Mouse (Mus musculus) Patski (cell line): Measurements from ENCODE around the gene Olfr1404. TPM values are rescaled to one million over a fixed set of nuclear protein-coding genes. Genes with fewer than 3 reads are reported as not detected.
"Not testable (repeated sequence)": the region's sequence is repeated elsewhere in the genome, so short reads cannot be mapped to it uniquely, and the experiment has no call there.

ENCODE experiments used
- ATAC-seq: fragments of 100-300 bp; one replicate; pipeline ENCODE4 v1.8.0; 2021
- CTCF ChIA-PET: fragments of 350-600 bp; sonication (Branson Sonifier 250); formaldehyde crosslinking; loops from one replicate; lab custom pipeline; 2022; ENCODE audit warnings: inconsistent platforms; lab: Charles Lee
- POLR2A ChIA-PET: fragments of 350-600 bp; sonication (Branson Sonifier 250); formaldehyde crosslinking; loops from one replicate; lab custom pipeline; 2022; ENCODE audit warnings: antibody characterized with exemption, inconsistent platforms; lab: Charles Lee
- DNase-seq: peaks from one replicate; pipeline ENCODE4 v3.0.0-alpha.2; 2011; ENCODE audit warnings: low read depth, low spot score
- H3K27me3 ChIP-seq: fragments of 371-371 bp; one replicate; pipeline ENCODE4 v1.5.1; 2021
- CTCF ChIP-seq: fragments of 100-300 bp; IDR thresholded peaks from one replicate; pipeline ENCODE4 v1.5.1; 2021
- in situ Hi-C: fragments of 300-500 bp; cut with MboI; formaldehyde crosslinking; loops from 3 replicates; pipeline ENCODE4 v1.11.1; 2018; ENCODE audit warnings: low pct_unique_long_range_greater_than_20kb, mixed read lengths
- polyA plus RNA-seq: library from polyadenylated mRNA; unstranded; gene quantifications from one replicate; pipeline ENCODE4 v1.2.3, GENCODE M21; 2021

Gene Olfr1404
- polyA plus RNA-seq, result not detected

- POLR2A ChIA-PET, result no interaction called here
These were observed at the start of gene Olfr1404 for GRCm38 (mm10) chr1:173212092-173212491. TSS of gene Olfr1404 (plus strand) at chr1:173212392.

GRCm38 (mm10) chr1:173174154-173174842 lies 37.9 kb upstream of the Olfr1404 start:
- in situ Hi-C loops, result no loop called here
- TF ChIP-seq CTCF, result no peak
- no peaks in the 10 kb centered on the region for H3K27me3 ChIP-seq
- ChIA-PET CTCF (no interaction called here), POLR2A (no interaction called here)
- no peak for DNase-seq
- no peak for ATAC-seq

More at GRCm38 (mm10) chr1:173212092-173212491, at the start of gene Olfr1404:
- DNase-seq (no peak), ATAC-seq (no peak)
- TF ChIP-seq CTCF, result no peak
- no peaks in the 10 kb centered on the region for H3K27me3 ChIP-seq
- CTCF ChIA-PET, result no interaction called here
- in situ Hi-C loops, result no loop called here

- in situ Hi-C loops, result no loop called here
- no peak for TF ChIP-seq CTCF
- ATAC-seq (no peak), DNase-seq (no peak)
- POLR2A ChIA-PET, result no interaction called here
- CTCF ChIA-PET, result no interaction called here
- no peaks in the 10 kb centered on the region for H3K27me3 ChIP-seq
These were observed 21.7 kb upstream of the Olfr1404 start, which contains the start of gene Olfr1406 for GRCm38 (mm10) chr1:173190540-173190939. TSS of gene Olfr1406 (minus strand) at chr1:173190640.

- TF ChIP-seq CTCF, result no peak
- in situ Hi-C loops, result no loop called here
- POLR2A ChIA-PET, result no interaction called here
- H3K27me3 ChIP-seq, result no peaks in the 10 kb centered on the region
- CTCF ChIA-PET, result no interaction called here
- ATAC-seq (no peak), DNase-seq (no peak)
These were observed 20.1 kb upstream of the Olfr1404 start for GRCm38 (mm10) chr1:173192059-173192458.

GRCm38 (mm10) chr1:173196359-173196758 lies 15.8 kb upstream of the Olfr1404 start:
- in situ Hi-C loops, result no loop called here
- CTCF ChIA-PET, result no interaction called here

GRCm38 (mm10) chr1:173197508-173197907 lies 14.7 kb upstream of the Olfr1404 start, which contains the start of gene Olfr218:
TSS of gene Olfr218 (plus strand) at chr1:173197808.
- ChIA-PET POLR2A (no interaction called here), CTCF (no interaction called here)
- no peak for ATAC-seq
- DNase-seq, result no peak
- in situ Hi-C loops, result no loop called here
- TF ChIP-seq CTCF, result no peak
- no peaks in the 10 kb centered on the region for H3K27me3 ChIP-seq

More at GRCm38 (mm10) chr1:173196359-173196758, 15.8 kb upstream of the Olfr1404 start:
- no peak for ATAC-seq
- no peaks in the 10 kb centered on the region for H3K27me3 ChIP-seq
- DNase-seq, result no peak
- POLR2A ChIA-PET, result no interaction called here
- no peak for TF ChIP-seq CTCF

GRCm38 (mm10) chr1:173216481-173216880 lies 4.3 kb downstream of the Olfr1404 start:
- DNase-seq (no peak), ATAC-seq (no peak)
- TF ChIP-seq CTCF, result no peak
- ChIA-PET POLR2A (no interaction called here), CTCF (no interaction called here)
- in situ Hi-C loops, result no loop called here
- no peaks in the 10 kb centered on the region for H3K27me3 ChIP-seq

GRCm38 (mm10) chr1:173227081-173227480 lies 14.9 kb downstream of the Olfr1404 start, which contains the start of gene Fcer1a:
TSS of gene Fcer1a (minus strand) at chr1:173227214.
- ChIA-PET POLR2A (no interaction called here), CTCF (no interaction called here)
- in situ Hi-C loops, result no loop called here
- DNase-seq, result no peak
- no peaks in the 10 kb centered on the region for H3K27me3 ChIP-seq
- TF ChIP-seq CTCF, result no peak
- ATAC-seq, result no peak

GRCm38 (mm10) chr1:173237004-173237403 lies 24.8 kb downstream of the Olfr1404 start:
- ATAC-seq, H3K27me3 ChIP-seq, CTCF ChIA-PET, DNase-seq, POLR2A ChIA-PET: not testable (repeated sequence)
- in situ Hi-C loops, result loop anchor here (10.0 kb wide), 1 partner anchor 1118 kb away; no protein-coding TSS in a partner anchor

- POLR2A ChIA-PET, result interaction anchor here (0.6 kb wide), 1 partner anchor 614 kb away, joined by 3 read pairs; no protein-coding TSS in a partner anchor
- ATAC-seq, result no peak
- no peaks in the 10 kb centered on the region for H3K27me3 ChIP-seq
- CTCF ChIA-PET, result no interaction called here
- TF ChIP-seq CTCF, result no peak
- in situ Hi-C loops, result no loop called here
- no peak for DNase-seq
These were observed 37.7 kb downstream of the Olfr1404 start for GRCm38 (mm10) chr1:173249888-173250287.

- ChIA-PET POLR2A (no interaction called here), CTCF (no interaction called here)
- TF ChIP-seq CTCF, result no peak
- DNase-seq (no peak), ATAC-seq (no peak)
- in situ Hi-C loops, result no loop called here
- H3K27me3 ChIP-seq, result no peaks in the 10 kb centered on the region
These were observed 53.5 kb downstream of the Olfr1404 start, which contains the start of gene Olfr418 for GRCm38 (mm10) chr1:173265701-173266100. TSS of gene Olfr418 (plus strand) at chr1:173266001.

Other genes with a start within 250 kb of the Olfr1404 start
- not detected for gene Olfr1408, start 75.0 kb upstream of the Olfr1404 start, polyA plus RNA-seq
- not detected for gene Olfr1406, start 21.8 kb upstream of the Olfr1404 start, polyA plus RNA-seq
- not detected for gene Olfr218, start 14.6 kb upstream of the Olfr1404 start, polyA plus RNA-seq
- gene Fcer1a, start 14.8 kb downstream of the Olfr1404 start, polyA plus RNA-seq, result not detected
- not detected for gene Olfr418, start 53.6 kb downstream of the Olfr1404 start, polyA plus RNA-seq
- gene Mptx2, start 65.4 kb downstream of the Olfr1404 start, polyA plus RNA-seq, result not detected
- not detected for gene Ackr1, start 121.4 kb downstream of the Olfr1404 start, polyA plus RNA-seq
- 0.13 TPM for gene Aim2, start 138.5 kb downstream of the Olfr1404 start, polyA plus RNA-seq
- not detected for gene Cadm3, start 155.3 kb downstream of the Olfr1404 start, polyA plus RNA-seq